Mouse (Mus musculus) brain, embryonic 14.5 days (tissue): ENCODE results near the gene Bsn.

ENCODE experiments used
- CTCF ChIP-seq: fragments of 200-500 bp; IDR thresholded peaks from 2 replicates; pipeline ENCODE4 v1.5.1; 2012; ENCODE audit warnings: inconsistent platforms, mild to moderate bottlenecking, moderate library complexity, borderline replicate concordance; ENCODE audit not compliant: insufficient read depth, insufficient read length; ENCODE audit errors: extremely low read depth
- POLR2A ChIP-seq: fragments of 200-500 bp; IDR thresholded peaks from 2 replicates; pipeline ENCODE4 v1.6.1; 2012; ENCODE audit warnings: mild to moderate bottlenecking, inconsistent platforms, borderline replicate concordance; ENCODE audit not compliant: poor library complexity, insufficient read depth, insufficient read length, severe bottlenecking; ENCODE audit errors: extremely low read depth

DNA sequence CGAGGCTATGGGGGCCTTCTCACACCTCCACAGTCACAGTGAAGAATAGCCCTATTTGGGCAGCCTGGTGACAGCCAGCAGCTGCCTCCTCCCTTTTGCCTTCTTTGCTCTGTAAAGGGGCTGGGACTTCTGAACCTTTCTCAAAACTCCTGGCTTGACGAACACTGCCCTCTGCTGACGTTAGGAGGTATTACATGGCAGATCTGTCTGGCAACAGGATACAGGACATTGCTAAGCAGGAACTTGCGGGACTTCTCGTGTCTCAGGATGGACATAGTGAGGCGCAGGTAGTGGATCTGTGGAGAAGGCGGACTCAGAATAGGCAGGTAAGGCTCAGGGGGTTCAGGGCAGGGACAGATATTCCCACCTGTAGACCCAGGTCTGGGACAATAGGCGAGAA is 122.3 kb downstream of the Bsn start:
- TF ChIP-seq POLR2A (no peak), CTCF (peak; percentile 89)
